Mouse (Mus musculus): ENCODE results near the gene Rrnad1. TPM values are rescaled to one million over a fixed set of nuclear protein-coding genes. Genes with fewer than 3 reads are reported as not detected.
A peak's percentile ranks its signal among the peaks of the same experiment; 100 is the strongest.

Gene Rrnad1
- total RNA-seq, 2 experiments from 2014 or later: 24.7 to 27.4 TPM

GRCm38 (mm10) chr3:87885281-87886003 is 45.1 kb downstream of the Rrnad1 start, which contains the start of gene Prcc:
TSS of gene Prcc (minus strand) at chr3:87885608.
- peak; percentile 88 to 99 for DNase-seq (ENCODE audit: low spot score in 2 of 2)
- peak; percentile 22 for TF ChIP-seq CTCF (conservative IDR thresholded peaks at IDR 0.05)
- Histone ChIP-seq H3K4me3 (peak within 1 kb of the TSS; percentile 93), H3K27ac (peak within 1 kb of the TSS; percentile 97)

- no peak for TF ChIP-seq CTCF (conservative IDR thresholded peaks at IDR 0.05)
- Histone ChIP-seq H3K4me3 (peak overlapping the region; percentile 93), H3K27ac (peak overlapping the region; percentile 97)
- peak; percentile 23 to 44 for DNase-seq (ENCODE audit: low spot score in 2 of 2)
Observed at GRCm38 (mm10) chr3:87884708-87885251, 45.7 kb downstream of the Rrnad1 start.

- peak overlapping the region; percentile 93 for H3K4me3 ChIP-seq
- peak overlapping the region; percentile 97 for H3K27ac ChIP-seq
- no peak for TF ChIP-seq CTCF (conservative IDR thresholded peaks at IDR 0.05)
- no peak for DNase-seq (ENCODE audit: low spot score in 2 of 2)
Observed at GRCm38 (mm10) chr3:87884291-87884690, 46.2 kb downstream of the Rrnad1 start.

GRCm38 (mm10) chr3:87877730-87878129 is 52.8 kb downstream of the Rrnad1 start:
- no peak for DNase-seq (ENCODE audit: low spot score in 2 of 2)
- no peak for TF ChIP-seq CTCF (conservative IDR thresholded peaks at IDR 0.05)
- H3K27ac ChIP-seq: no peak overlapping the region
- H3K4me3 ChIP-seq: no peak overlapping the region

Other genes with a start within 250 kb of the Rrnad1 start
- gene Lrrc71, start 182.1 kb downstream of the Rrnad1 start, total RNA-seq (2021): 1 to 10 TPM in 1 of 2 experiments, under 1 TPM in 1; 0.91 to 1.9 TPM
- gene Ntrk1, start 135.6 kb downstream of the Rrnad1 start, total RNA-seq (2021): under 1 TPM; 0.13 to 0.27 TPM
- gene Insrr, start 133.8 kb downstream of the Rrnad1 start, total RNA-seq (2021): under 1 TPM; 0.18 to 0.39 TPM
- gene Pear1, start 106.4 kb downstream of the Rrnad1 start, total RNA-seq (2021): 10 to 100 TPM in 1 of 2 experiments, 1 to 10 TPM in 1; 9.2 to 13.1 TPM
- not detected for gene Sh2d2a, start 84.0 kb downstream of the Rrnad1 start, total RNA-seq (2021)
- gene Prcc, start 45.1 kb downstream of the Rrnad1 start, total RNA-seq (2021): 10 to 100 TPM; 58.0 to 60.0 TPM
- gene Hdgf, start 24.4 kb downstream of the Rrnad1 start, total RNA-seq (2021): 100 to 1,000 TPM; 140 to 146 TPM
- 10 to 100 TPM; 54.3 to 55.1 TPM for gene Mrpl24, start 11.2 kb downstream of the Rrnad1 start, total RNA-seq (2021)
- gene Isg20l2, start 403 bp downstream of the Rrnad1 start, total RNA-seq (2021): 10 to 100 TPM; 14.2 to 15.8 TPM
- gene Crabp2, start 17.9 kb upstream of the Rrnad1 start, total RNA-seq (2021): 1 to 10 TPM; 1.6 to 3.7 TPM
- gene Nes, start 40.4 kb upstream of the Rrnad1 start, total RNA-seq (2021): 1 to 10 TPM; 4.0 to 4.8 TPM
- 100 to 1,000 TPM; 309 to 328 TPM for gene Bcan, start 69.5 kb upstream of the Rrnad1 start, total RNA-seq (2021)
- 10 to 100 TPM; 16.2 to 16.5 TPM for gene Hapln2, start 96.9 kb upstream of the Rrnad1 start, total RNA-seq (2021)
- 10 to 100 TPM; 15.0 to 16.5 TPM for gene Gpatch4, start 112.4 kb upstream of the Rrnad1 start, total RNA-seq (2021)
- 10 to 100 TPM; 79.2 to 81.8 TPM for gene Naxe, start 127.8 kb upstream of the Rrnad1 start, total RNA-seq (2021)
- not detected for gene Ttc24, start 147.6 kb upstream of the Rrnad1 start, total RNA-seq (2021)
- under 1 TPM; 0.25 to 0.59 TPM for gene Iqgap3, start 151.3 kb upstream of the Rrnad1 start, total RNA-seq (2021)
- gene Mef2d, start 211.7 kb upstream of the Rrnad1 start, total RNA-seq (2021): 100 to 1,000 TPM; 206 to 210 TPM